16 mouse cellular contexts compared by ENCODE assay signal in genomic region chr5:4868563-4869120, GRCm38 (mm10).
A peak's percentile ranks its signal among the peaks of the same experiment; 100 is the strongest.
DNase-seq lines count a peak whose midpoint lies in the region; ATAC-seq lines count a peak whose summit lies in the region.
"Had no signal": no experiment of that assay in that cellular context is flagged by ENCODE, and none has a peak within 500 bp of the region (broad histone marks: within the 10 kb centered on the region; RNA-seq: fewer than 3 reads in every experiment).

No protein-coding gene starts in this region.

- 62% methylated on average over 6 of the region's 6 CpGs for WGBS in kidney, embryonic 14.5 days
- WGBS in embryonic facial prominence, embryonic 10.5 days = 53% methylated on average over 6 of the region's 6 CpGs
- 25% methylated on average over 6 of the region's 6 CpGs for WGBS in forebrain, embryonic 11.5 days
- 58% methylated on average over 6 of the region's 6 CpGs for WGBS in liver, embryonic 12.5 days (ENCODE audit: insufficient replicate concordance)

- H3K4me1 ChIP-seq in kidney, embryonic 14.5 days (ENCODE audit: control insufficient read depth, insufficient read depth, low read length) = peaks cover 9% of the 10 kb centered on the region; the same call in 1 of the 2 replicates
- peaks cover 44% of the 10 kb centered on the region for H3K4me1 ChIP-seq in embryonic facial prominence, embryonic 10.5 days
- H3K4me1 ChIP-seq in forebrain, embryonic 11.5 days (replicated peaks; ENCODE audit: control insufficient read depth, insufficient read depth, low read length) = peaks cover 23% of the 10 kb centered on the region
- H3K4me1 ChIP-seq in liver, embryonic 12.5 days = no peaks in the 10 kb centered on the region

- no peak overlapping the region for H3K4me2 ChIP-seq in kidney, embryonic 14.5 days (replicated peaks; ENCODE audit: low read depth, low read length)
- H3K4me2 ChIP-seq in forebrain, embryonic 11.5 days (ENCODE audit: low read depth, low read length, severe bottlenecking) = no peak overlapping the region
- H3K4me2 ChIP-seq in liver, embryonic 12.5 days = no peak overlapping the region
- H3K4me2 ChIP-seq: embryonic facial prominence, embryonic 12.5 days; heart, embryonic 11.5 days; limb, embryonic 13.5 days had no signal

- no peaks in the 10 kb centered on the region for H3K9me3 ChIP-seq in kidney, embryonic 14.5 days (ENCODE audit: control insufficient read depth, low read length)
- no peaks in the 10 kb centered on the region for H3K9me3 ChIP-seq in embryonic facial prominence, embryonic 10.5 days
- no peaks in the 10 kb centered on the region for H3K9me3 ChIP-seq in forebrain, embryonic 11.5 days (ENCODE audit: control insufficient read depth, low read length)
- H3K9me3 ChIP-seq in liver, embryonic 12.5 days (replicated peaks) = no peaks in the 10 kb centered on the region
- H3K9me3 ChIP-seq: embryonic facial prominence, embryonic 12.5 days; limb, embryonic 13.5 days had no signal

- H3K36me3 ChIP-seq in kidney, embryonic 14.5 days (ENCODE audit: control insufficient read depth, insufficient read depth, low read length) = no peaks in the 10 kb centered on the region
- H3K36me3 ChIP-seq in embryonic facial prominence, embryonic 10.5 days (replicated peaks) = no peaks in the 10 kb centered on the region
- H3K36me3 ChIP-seq in forebrain, embryonic 11.5 days (ENCODE audit: control insufficient read depth, insufficient read depth, low read length) = no peaks in the 10 kb centered on the region
- H3K36me3 ChIP-seq in liver, embryonic 12.5 days = no peaks in the 10 kb centered on the region
- H3K36me3 ChIP-seq: embryonic facial prominence, embryonic 12.5 days; limb, embryonic 13.5 days had no signal

- H3K27ac ChIP-seq in kidney, embryonic 14.5 days (ENCODE audit: low read depth, low read length) = peak overlapping the region; percentile 67
- peak overlapping the region; percentile 66 for H3K27ac ChIP-seq in embryonic facial prominence, embryonic 10.5 days (replicated peaks)
- H3K27ac ChIP-seq in forebrain, embryonic 11.5 days (ENCODE audit: low read depth, low read length) = peak overlapping the region; percentile 87
- no peak overlapping the region for H3K27ac ChIP-seq in liver, embryonic 12.5 days
- H3K27ac ChIP-seq: embryonic facial prominence, embryonic 12.5 days; limb, embryonic 13.5 days had no signal

- no peak overlapping the region for H3K9ac ChIP-seq in kidney, embryonic 14.5 days (ENCODE audit: low read depth, low read length)
- H3K9ac ChIP-seq in forebrain, embryonic 11.5 days (ENCODE audit: low read length) = peak overlapping the region; percentile 24; the same call in 1 of the 2 replicates
- no peak overlapping the region for H3K9ac ChIP-seq in liver, embryonic 12.5 days
- H3K9ac ChIP-seq: embryonic facial prominence, embryonic 12.5 days; limb, embryonic 13.5 days had no signal

- H3K4me3 ChIP-seq in kidney, embryonic 14.5 days (ENCODE audit: low read length) = no peak overlapping the region
- no peak overlapping the region for H3K4me3 ChIP-seq in embryonic facial prominence, embryonic 10.5 days
- H3K4me3 ChIP-seq in forebrain, embryonic 11.5 days (ENCODE audit: low read depth, low read length) = no peak overlapping the region
- H3K4me3 ChIP-seq in liver, embryonic 12.5 days = no peak overlapping the region
- H3K4me3 ChIP-seq: embryonic facial prominence, embryonic 12.5 days; limb, embryonic 13.5 days had no signal

- H3K27me3 ChIP-seq in kidney, embryonic 14.5 days (ENCODE audit: control insufficient read depth, insufficient read depth, low read length) = no peaks in the 10 kb centered on the region
- 0 out of 2 replicates have a peak, but pooled peaks cover 5% of the 10 kb centered on the region for H3K27me3 ChIP-seq in embryonic facial prominence, embryonic 10.5 days (replicated peaks; ENCODE audit: low read depth, poor library complexity, severe bottlenecking)
- H3K27me3 ChIP-seq in forebrain, embryonic 11.5 days (ENCODE audit: control insufficient read depth, insufficient read depth, low read length) = no peaks in the 10 kb centered on the region
- no peaks in the 10 kb centered on the region for H3K27me3 ChIP-seq in liver, embryonic 12.5 days (replicated peaks)
- H3K27me3 ChIP-seq: embryonic facial prominence, embryonic 12.5 days; limb, embryonic 13.5 days had no signal

- no peak for DNase-seq in kidney, adult 11 months
- DNase-seq in embryonic facial prominence, embryonic 10.5 days (ENCODE audit: low spot score) = no peak
- peak; percentile 65 for DNase-seq in forebrain, embryonic 11.5 days (ENCODE audit: low spot score)
- DNase-seq in kidney, postnatal 4 days = peak; percentile 34 to 46
- DNase-seq in testis, postnatal 10 days (ENCODE audit: low spot score) = no peak
- DNase-seq in cerebellum, adult 18-20 months = no peak
- DNase-seq: cerebellum, postnatal 14 days; heart, postnatal 14 days; layer of hippocampus, adult 9-11 months; lung, postnatal 36 days; right cerebral cortex, adult 18-20 months had no signal

- no peak for ATAC-seq in kidney, embryonic 14.5 days (ENCODE audit: low FRiP score, low TSS enrichment)
- ATAC-seq in forebrain, embryonic 11.5 days (replicated peaks; ENCODE audit: low FRiP score) = 0 out of 2 replicates have a peak, but pooled peaks have one; percentile 22
- ATAC-seq in liver, embryonic 12.5 days = no peak

Comparison
In these comparisons a context has a peak if more than half of its experiments do, and no peak if none do; other contexts are left out.
1. DNase-seq: peak in forebrain, embryonic 11.5 days (single experiment) and kidney, postnatal 4 days (2 of 2); none in kidney, adult 11 months (single experiment), embryonic facial prominence, embryonic 10.5 days (single experiment), testis, postnatal 10 days (single experiment) and cerebellum, adult 18-20 months (0 of 2).